Mouse (Mus musculus) MN1 (cell line): ENCODE measurements around the gene Unc5b.

Experiments used
- DNase-seq: peaks from one replicate; pipeline ENCODE4 v3.0.0-alpha.2; 2016; ENCODE audit warnings: low spot score

The Unc5b gene

GRCm38 (mm10) chr10:60800295-60801167 lies 30.9 kb downstream of the Unc5b start:
- DNase-seq: peak; percentile 56

- no peak for DNase-seq
These were observed 33.5 kb downstream of the Unc5b start for GRCm38 (mm10) chr10:60797682-60798422.

GRCm38 (mm10) chr10:60796474-60796873 lies 34.9 kb downstream of the Unc5b start:
- DNase-seq: no peak

DNA sequence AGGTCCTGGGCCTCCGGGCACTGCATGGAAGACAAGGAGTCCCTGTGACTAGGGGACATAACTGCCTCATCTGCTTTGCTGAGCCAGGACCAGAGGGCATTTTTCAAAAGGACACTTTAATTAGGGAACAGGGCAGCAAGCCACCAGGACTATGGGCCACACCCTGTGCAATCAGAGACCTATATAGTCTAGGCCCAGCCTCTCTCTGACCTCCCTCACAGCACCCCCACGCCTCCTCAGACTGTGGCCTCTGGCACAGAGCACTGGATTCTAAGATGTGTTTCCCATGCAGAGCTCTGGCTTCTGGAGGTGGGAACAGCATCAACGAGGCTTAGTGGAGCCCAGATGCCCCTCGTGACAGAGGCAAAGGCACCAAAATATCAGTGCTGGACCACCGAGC lies 35.4 kb downstream of the Unc5b start:
- no peak for DNase-seq

- peak; percentile 56 for DNase-seq
These were observed 36.6 kb downstream of the Unc5b start for GRCm38 (mm10) chr10:60794792-60795191.

DNA sequence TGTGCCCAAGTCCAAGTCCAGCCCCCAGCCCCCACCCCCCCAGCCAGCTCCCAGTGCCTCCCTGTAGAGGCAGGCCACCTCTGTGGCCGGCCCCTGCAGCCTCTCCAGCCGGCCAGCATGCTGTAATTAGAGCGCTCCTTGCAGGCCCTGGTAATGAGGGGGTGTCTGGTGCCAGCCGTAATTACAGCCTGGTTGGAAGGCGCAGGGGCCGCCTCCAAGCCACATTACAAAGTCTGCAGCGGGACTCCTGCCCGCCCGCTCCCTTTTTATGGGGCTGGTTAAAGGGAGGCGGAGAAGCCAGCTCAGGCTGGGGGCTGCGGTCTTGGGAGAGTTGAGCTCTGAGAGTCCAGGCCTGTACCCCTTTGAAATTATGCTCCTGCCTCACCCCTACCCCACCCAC lies 37.0 kb downstream of the Unc5b start:
- peak; percentile 88 for DNase-seq

DNA sequence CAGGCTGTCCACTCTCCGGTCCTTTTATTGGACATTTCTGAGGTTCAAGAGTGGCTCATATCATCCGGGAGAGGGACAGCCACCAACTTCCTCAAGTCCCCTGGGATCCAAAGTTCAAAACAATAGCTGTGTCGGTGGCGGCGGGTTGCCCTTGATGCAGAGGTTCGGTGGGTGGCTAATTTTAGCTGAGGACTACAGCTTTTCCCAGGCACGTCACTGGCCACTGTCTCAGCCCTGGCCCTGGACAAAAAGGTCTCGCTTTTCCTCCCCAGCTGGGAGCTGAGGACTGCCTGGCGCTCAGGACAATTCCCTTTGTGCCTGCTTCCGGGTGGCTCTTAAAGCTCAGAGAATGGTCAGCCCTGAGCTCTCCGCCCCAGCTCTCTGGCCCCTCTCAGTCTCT lies 38.5 kb downstream of the Unc5b start:
- no peak for DNase-seq

- no peak for DNase-seq
These were observed 39.0 kb downstream of the Unc5b start for GRCm38 (mm10) chr10:60792365-60792764.

DNA sequence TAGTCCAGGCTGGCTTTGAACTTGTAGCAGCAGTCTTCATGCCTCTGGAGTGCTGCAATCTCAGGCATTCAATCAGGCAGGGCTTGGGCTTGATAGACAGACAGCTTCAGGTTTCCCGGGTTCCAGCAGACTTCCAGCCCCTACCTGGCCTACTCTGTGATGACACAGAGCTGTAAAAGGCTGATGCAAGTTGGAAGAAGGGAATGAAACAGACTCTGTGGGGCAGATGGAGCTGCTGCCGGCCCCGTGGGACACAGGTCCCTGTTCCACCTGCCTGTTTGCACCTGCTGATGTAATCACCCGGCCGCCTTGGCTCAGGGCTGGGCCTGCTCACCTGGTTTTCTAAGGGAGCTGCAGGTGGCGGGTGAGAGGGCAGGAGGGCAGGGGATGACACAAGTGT lies 40.5 kb downstream of the Unc5b start:
- peak; percentile 53 for DNase-seq

DNA sequence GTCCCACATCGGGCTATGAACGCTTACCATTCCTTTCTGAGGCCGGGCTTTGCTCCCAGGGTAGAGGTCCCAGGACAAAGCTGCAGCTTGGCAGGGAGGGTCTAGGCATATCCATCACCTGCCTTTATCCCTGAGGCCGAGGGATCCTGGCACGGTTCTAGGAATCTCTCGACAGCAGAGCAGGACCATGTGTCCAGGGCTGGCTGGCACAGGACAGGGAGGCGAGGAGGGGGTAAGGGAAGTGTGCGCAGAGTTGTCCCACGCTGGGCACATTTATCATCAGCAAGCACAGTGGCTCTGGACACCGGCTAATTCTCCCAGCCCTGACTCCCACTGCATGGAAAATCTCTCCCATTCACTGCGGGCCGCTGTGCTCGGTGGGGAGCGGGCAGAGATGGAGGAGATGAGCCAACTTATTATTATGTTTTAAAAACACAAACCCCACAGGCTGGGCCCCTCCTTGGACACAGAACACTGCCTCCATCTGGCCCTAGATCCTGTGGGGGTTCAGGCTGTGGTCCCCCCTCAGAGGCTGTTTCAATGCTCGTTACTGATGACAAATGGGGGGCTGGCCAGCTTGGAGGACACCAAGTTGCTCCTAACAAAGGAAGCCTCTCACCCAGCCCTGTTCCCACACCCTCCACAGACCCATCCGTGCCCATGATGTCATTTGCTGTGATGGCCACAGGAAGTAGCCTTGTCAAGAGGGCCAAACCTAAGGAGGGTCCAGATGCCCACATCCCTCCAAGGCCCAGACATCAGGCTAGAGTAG lies 43.9 kb downstream of the Unc5b start:
- DNase-seq: no peak

DNA sequence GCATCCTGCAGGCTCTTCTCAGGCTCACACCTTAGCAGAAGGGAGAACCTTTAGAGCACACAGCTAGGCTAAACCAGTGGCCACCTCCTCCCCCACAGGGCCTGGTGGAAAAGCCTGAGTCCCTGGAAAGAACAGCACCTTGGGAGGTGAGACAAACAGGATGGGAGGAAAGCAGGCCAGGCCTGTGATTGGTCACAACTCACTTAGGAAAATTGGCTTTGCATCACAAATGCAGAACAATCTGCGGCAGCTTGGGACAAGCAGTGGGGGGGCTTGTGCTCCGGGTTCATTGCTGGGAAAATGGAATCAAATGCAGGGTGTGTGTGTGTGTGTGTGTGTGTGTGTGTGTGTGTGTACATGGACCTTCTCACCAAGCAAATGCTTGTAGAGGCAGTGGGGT lies 47.8 kb downstream of the Unc5b start:
- no peak for DNase-seq

DNA sequence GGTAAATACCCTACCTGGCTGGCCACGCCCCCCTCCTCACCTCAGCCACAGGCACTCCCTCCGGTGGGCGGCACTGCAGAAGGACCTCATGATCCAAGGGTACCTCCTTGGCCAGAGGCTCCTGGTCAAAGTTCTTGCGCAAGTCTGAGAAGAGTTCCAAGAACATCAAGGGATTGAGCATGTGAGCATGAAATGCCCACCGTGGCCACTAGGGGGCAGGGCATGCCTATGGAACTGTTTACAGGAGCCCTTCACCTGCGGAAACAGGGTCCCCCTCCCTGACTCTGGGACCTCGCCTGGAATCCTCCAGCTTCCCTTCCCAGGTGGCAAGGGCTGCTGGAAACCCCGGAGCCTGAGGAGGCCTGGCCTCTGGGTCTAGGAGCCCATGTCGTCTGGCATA lies 51.8 kb downstream of the Unc5b start:
- DNase-seq: peak; percentile 89

DNA sequence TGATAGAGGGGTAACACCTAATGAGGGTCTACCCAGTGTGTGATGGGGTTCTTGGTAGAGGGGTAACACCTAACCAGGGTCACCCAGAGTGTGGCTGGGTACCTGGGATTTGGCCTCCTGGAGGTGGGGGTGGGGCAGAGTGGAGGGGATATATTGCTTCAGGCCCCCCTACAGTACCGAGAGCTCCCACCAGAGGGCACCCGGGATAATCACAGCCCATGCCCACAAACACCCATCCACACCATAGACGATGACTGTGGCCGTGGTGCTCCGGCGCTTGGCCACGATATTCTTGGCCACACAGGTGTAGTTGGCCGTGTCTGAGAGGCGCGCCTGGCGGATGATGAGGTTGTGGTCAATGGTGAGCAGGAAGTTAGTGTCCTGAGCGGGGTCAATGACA lies 52.8 kb downstream of the Unc5b start:
- DNase-seq: peak; percentile 64

- DNase-seq: peak; percentile 46
These were observed 55.9 kb downstream of the Unc5b start for GRCm38 (mm10) chr10:60775473-60775872.

- no peak for DNase-seq
These were observed 56.8 kb downstream of the Unc5b start for GRCm38 (mm10) chr10:60774616-60775015.

- DNase-seq: peak; percentile 76
These were observed 60.5 kb downstream of the Unc5b start for GRCm38 (mm10) chr10:60770855-60771254.

GRCm38 (mm10) chr10:60768614-60769013 lies 62.8 kb downstream of the Unc5b start:
- DNase-seq: no peak

- no peak for DNase-seq
These were observed 64.0 kb downstream of the Unc5b start for GRCm38 (mm10) chr10:60767400-60767799.

- DNase-seq: no peak
These were observed 69.3 kb downstream of the Unc5b start for GRCm38 (mm10) chr10:60762126-60762525.

- peak; percentile 98 for DNase-seq
These were observed 71.0 kb downstream of the Unc5b start for GRCm38 (mm10) chr10:60760377-60760776.

- DNase-seq: peak; percentile 83
These were observed 74.4 kb downstream of the Unc5b start for GRCm38 (mm10) chr10:60756992-60757391.

DNA sequence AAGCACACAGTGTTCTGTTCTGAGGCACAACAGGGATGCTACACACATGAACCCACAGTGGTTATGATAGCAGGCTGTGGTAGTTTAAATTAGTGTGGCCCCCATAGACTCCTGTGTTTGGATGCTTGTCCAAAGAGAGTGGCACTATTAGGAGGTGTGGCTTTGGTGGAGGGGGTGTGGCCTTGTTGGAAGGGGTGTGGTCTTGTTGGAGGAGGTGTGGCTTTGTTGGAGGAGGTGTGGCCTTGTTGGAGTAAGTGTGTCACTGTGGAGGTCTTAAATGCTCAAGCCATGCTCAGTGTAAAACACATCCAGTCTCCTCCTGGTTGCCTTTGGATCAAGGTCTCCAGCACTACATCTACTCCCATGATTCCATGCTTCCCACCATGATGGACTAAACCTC lies 75.2 kb downstream of the Unc5b start:
- no peak for DNase-seq

GRCm38 (mm10) chr10:60753941-60754340 lies 77.4 kb downstream of the Unc5b start:
- no peak for DNase-seq
